Mouse (Mus musculus) testis, adult 2 months (tissue): ENCODE data around the gene Best1. TPM values are rescaled to one million over a fixed set of nuclear protein-coding genes. Genes with fewer than 3 reads are reported as not detected.

Experiments used
- H3K27ac ChIP-seq: fragments of 200-500 bp; 2 replicates; pipeline ENCODE4 v1.5.1; 2012; ENCODE audit warnings: low read depth, low read length; ENCODE audit not compliant: control insufficient read depth, insufficient read depth
- H3K27me3 ChIP-seq: fragments of 200-500 bp; 2 replicates; pipeline ENCODE4 v1.6.1; 2012; ENCODE audit warnings: mild to moderate bottlenecking, low read length, moderate library complexity; ENCODE audit not compliant: control insufficient read depth, insufficient read depth
- H3K36me3 ChIP-seq: fragments of 200-500 bp; 2 replicates; pipeline ENCODE4 v1.6.1; 2012; ENCODE audit warnings: mild to moderate bottlenecking, low read length; ENCODE audit not compliant: control insufficient read depth, insufficient read depth
- H3K4me1 ChIP-seq: fragments of 200-500 bp; 2 replicates; pipeline ENCODE4 v1.6.1; 2012; ENCODE audit warnings: low read length; ENCODE audit not compliant: control insufficient read depth, insufficient read depth
- H3K4me3 ChIP-seq: fragments of 200-500 bp; 2 replicates; pipeline ENCODE4 v1.5.1; 2012; ENCODE audit warnings: low read depth, mild to moderate bottlenecking, low read length, moderate library complexity, mixed read lengths; ENCODE audit not compliant: control insufficient read depth
- CTCF ChIP-seq: fragments of 200-500 bp; IDR thresholded peaks from 2 replicates; pipeline ENCODE4 v1.5.1; 2012; ENCODE audit warnings: low read depth, mild to moderate bottlenecking, inconsistent platforms, low read length, moderate library complexity; ENCODE audit not compliant: control insufficient read depth, insufficient read depth, insufficient replicate concordance
- POLR2A ChIP-seq: fragments of 200-500 bp; IDR thresholded peaks from 2 replicates; pipeline ENCODE4 v1.6.1; 2012; ENCODE audit warnings: low read depth, mild to moderate bottlenecking, inconsistent platforms, low read length, moderate library complexity; ENCODE audit not compliant: control insufficient read depth
- polyA plus RNA-seq: library from polyadenylated mRNA; depleted of rRNA; stranded (reverse); fragments of >200 nt; gene quantifications from 2 replicates; pipeline ENCODE4 v1.2.3, GENCODE M21; 2012

Gene Best1
- polyA plus RNA-seq, 1 experiment = 362 TPM

DNA sequence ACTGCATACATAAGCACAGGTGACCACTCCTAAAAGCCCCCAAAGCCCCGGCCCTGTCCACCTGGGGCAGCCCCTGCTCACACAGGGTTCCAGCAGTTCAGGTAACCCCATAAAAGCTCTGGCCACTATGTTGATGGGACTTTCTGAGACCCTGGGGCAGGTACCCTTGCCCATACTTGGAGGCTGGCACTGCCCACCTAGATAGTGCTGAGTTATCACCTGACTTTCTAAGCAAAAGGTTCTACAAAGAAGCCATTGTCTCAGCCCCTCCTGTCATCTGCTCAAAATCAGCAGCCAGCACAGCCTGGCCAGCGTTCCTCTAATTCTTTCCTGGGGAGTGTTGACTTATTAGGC is 3.4 kb downstream of the Best1 start:
- no peaks in the 10 kb centered on the region for H3K27me3 ChIP-seq
- peak overlapping the region; percentile 23 for H3K4me3 ChIP-seq
- H3K27ac ChIP-seq = no peak overlapping the region
- peaks cover 2% of the 10 kb centered on the region for H3K4me1 ChIP-seq
- no peaks in the 10 kb centered on the region for H3K36me3 ChIP-seq
- no peak for TF ChIP-seq POLR2A
- no peak for TF ChIP-seq CTCF

DNA sequence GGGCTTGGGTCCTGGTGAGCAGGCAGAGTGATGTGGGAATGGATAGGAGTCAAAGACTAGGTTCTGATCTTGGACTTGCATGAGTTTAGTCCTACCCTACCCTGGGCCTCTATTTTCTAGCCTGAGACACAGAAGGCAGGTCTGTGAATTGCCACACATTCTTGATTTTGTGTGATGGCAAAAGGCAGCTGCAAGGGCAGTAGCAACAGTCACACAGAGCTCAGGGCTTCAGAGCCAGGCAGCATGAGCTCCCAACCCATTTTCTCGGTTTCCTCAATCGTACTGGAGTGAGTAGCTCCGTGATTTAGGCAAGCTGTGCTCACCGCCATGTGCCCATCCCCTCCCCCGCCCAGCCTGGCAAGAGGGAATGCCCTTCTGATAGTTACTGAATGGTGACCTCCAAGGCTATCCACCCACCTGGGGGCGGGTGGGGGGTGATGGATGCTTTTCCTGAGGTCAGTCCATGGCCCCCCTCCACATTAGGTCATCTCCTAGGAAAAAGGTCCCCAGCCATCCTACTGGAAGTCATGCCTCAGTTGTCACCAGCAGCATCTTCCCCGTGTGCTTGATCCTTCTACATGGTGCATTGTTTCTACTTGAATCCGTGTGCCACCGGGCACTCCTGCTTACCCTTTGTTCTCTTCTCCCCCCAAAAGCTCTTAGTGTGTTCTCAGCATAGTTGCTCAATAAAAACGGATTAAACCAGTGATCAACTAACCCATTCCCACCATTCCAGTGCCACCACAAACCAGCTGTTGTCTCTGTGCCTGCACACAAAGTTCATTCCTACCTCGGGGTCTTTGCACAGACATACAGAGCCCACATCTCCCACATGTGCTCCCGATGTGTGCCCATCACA is 4.0 kb downstream of the Best1 start:
- H3K27me3 ChIP-seq = no peaks in the 10 kb centered on the region
- H3K4me1 ChIP-seq = peaks cover 5% of the 10 kb centered on the region
- no peaks in the 10 kb centered on the region for H3K36me3 ChIP-seq
- TF ChIP-seq POLR2A (no peak), CTCF (no peak)
- H3K4me3 ChIP-seq = no peak overlapping the region
- no peak overlapping the region for H3K27ac ChIP-seq

DNA sequence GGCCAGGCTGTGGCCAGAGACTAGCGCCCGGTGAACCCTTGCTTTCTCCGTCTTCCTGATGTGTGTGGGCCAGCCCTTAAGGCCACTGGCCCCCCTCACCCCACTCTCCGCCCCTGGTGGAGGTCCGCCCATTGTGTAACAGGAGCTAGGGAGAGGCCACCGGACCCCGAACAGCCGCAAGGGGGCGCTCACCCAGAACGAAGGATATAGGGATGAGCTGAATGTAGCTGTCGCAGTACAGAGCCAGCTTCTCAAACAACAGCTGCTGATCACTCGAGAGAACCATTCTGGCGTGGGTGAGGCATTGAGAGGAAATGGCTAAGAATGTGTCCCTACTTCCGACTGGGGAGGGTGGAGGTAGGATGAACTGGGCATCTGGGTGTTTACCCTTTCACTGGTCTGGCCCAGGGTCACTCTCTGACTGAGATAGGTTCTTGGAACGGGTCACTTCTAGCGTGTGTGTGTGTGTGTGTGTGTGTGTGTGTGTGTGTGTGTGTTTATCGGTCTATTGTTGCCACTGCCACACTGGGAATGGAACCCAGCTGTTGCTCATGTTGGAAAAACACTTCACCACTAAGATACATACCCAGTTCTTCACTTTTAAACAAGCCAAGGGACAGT is 8.3 kb downstream of the Best1 start:
- Histone ChIP-seq H3K36me3 (no peaks in the 10 kb centered on the region), H3K27me3 (no peaks in the 10 kb centered on the region), H3K27ac (no peak overlapping the region), H3K4me1 (peaks cover 6% of the 10 kb centered on the region), H3K4me3 (peak overlapping the region; percentile 69)
- peak; percentile 79 for TF ChIP-seq CTCF
- TF ChIP-seq POLR2A = no peak

DNA sequence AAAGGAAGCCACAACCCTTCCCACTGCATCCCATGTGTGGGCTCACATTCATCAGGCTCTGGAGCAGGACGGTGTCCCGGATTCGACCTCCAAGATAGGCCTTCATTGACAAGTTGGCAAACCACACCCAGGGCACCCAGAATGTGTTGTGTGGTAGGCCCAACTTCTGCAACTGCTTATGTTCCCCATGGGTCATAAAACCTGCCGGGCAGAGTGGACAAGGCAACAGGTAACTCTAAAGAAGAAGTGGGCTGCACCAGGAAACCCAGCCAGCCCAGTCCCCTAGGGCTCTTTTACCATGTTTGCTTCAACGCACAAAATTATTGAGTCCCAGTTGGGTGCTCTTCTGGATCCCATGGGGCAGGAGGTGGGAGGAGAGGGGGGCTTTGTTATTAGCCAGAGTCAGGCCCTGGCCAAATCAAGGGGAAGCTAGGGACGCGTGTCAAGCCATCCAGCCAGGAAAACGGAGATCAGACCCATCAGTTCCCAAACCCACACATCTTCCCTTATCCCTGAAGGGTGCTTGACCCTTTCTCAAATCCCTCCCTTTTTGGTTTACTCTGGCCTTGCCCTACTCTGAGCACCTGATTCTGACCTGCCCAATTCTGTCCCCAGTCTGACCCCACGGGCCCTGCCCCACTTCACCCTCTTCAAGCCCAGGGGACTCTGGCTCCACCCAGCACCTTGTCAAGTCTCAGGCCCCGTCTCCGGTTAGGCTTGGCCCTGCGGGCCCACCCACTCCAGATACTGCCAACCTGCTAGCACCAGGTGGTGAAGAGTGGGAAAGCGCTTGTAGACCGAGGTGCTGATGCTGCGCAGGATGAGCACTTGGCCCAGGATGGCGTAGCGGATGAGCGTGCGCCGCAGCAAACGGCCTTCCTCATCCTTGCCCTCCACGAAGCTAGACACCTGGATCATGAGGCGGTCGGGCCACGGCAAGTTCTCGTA is 9.1 kb downstream of the Best1 start:
- Histone ChIP-seq H3K4me1 (peaks cover 6% of the 10 kb centered on the region), H3K4me3 (peak overlapping the region; percentile 69), H3K27ac (no peak overlapping the region), H3K36me3 (no peaks in the 10 kb centered on the region), H3K27me3 (no peaks in the 10 kb centered on the region)
- TF ChIP-seq POLR2A (no peak), CTCF (no peak)

DNA sequence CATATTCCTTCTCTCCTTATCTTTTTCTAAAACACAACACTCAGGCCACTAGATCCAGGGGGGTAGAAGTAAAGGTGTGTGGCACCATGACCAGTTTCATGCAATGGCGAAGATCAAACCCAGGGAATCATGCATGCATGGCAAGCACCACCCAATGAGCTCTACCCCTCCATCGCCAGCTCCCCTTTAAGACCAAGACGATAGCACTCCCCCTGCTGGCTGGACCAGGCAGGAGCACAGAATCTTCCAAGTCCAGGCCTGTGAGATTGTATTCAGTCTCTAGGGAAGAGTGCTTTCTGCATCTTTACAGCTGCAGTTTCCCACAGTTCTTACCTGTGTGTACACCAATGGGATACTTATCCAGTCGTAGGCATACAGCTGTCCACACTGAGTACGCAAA is 10.1 kb downstream of the Best1 start:
- Histone ChIP-seq H3K27me3 (no peaks in the 10 kb centered on the region), H3K4me3 (no peak overlapping the region), H3K36me3 (no peaks in the 10 kb centered on the region), H3K27ac (no peak overlapping the region), H3K4me1 (peaks cover 6% of the 10 kb centered on the region)
- TF ChIP-seq POLR2A (no peak), CTCF (peak; percentile 75; the same call in 1 of the 2 replicates)

DNA sequence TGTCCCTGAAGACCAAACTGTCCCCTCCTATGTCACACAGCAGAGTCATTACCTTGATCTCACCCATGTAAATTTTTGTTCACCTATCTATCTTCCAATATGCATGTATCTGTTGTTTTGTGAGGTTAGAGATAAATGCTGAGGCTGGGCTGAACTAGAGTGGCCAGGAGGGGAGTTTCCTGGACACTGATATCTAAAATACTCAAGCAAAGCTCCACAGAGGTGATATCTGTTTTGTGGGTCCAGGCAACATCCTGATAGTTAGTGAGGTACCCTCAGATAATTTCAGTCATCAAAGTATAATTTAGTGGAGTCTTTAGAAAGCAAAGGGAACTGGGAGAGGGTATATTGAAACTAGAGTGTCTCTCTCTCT is 11.6 kb downstream of the Best1 start:
- Histone ChIP-seq H3K27ac (no peak overlapping the region), H3K27me3 (no peaks in the 10 kb centered on the region), H3K4me3 (no peak overlapping the region), H3K36me3 (no peaks in the 10 kb centered on the region), H3K4me1 (peaks cover 6% of the 10 kb centered on the region)
- TF ChIP-seq POLR2A = no peak
- no peak for TF ChIP-seq CTCF

DNA sequence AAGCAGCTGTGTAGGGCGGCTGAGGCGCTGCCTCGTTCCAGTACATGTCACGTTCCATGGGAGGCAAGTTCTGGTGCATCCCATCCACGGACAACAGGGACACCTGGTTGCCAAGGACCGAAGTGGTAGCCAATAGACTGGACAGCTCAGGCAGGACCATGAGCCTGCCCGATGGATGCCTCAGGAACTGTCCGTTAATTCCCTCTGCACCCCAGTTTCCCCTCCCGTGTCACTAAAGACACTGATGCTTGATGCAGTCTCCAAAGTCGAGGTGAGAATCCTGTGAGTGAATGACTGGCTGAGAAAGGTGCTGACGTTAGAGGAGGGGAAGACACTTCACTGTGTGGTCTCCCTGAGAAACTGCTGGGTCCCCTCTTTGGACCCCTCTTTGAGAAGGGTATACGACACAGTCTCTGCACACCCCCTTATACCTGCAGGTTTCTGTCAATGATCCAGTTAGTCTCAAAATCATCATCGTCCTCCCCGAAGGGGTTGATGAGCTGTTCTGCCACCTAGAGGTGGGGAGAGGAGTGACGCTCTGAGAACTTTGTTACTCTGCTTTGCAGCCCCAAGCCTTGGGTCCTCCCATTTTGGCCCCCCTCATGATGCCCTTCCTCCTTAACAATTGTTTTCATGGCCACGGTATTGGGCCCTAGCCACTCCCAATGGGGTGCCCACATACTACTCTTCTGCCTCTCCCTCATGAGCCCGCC is 12.1 kb downstream of the Best1 start:
- H3K4me1 ChIP-seq = peaks cover 6% of the 10 kb centered on the region
- TF ChIP-seq POLR2A (no peak), CTCF (peak; percentile 44; the same call in 1 of the 2 replicates)
- H3K27me3 ChIP-seq = no peaks in the 10 kb centered on the region
- H3K36me3 ChIP-seq = no peaks in the 10 kb centered on the region
- H3K27ac ChIP-seq = no peak overlapping the region
- H3K4me3 ChIP-seq = no peak overlapping the region
